Mouse (Mus musculus): ENCODE data around the gene Ciita. TPM values are rescaled to one million over a fixed set of nuclear protein-coding genes. Genes with fewer than 3 reads are reported as not detected.
A peak's percentile ranks its signal among the peaks of the same experiment; 100 is the strongest.

Ciita gene
- polyA plus RNA-seq, 1 experiment, result 31.5 TPM

DNA sequence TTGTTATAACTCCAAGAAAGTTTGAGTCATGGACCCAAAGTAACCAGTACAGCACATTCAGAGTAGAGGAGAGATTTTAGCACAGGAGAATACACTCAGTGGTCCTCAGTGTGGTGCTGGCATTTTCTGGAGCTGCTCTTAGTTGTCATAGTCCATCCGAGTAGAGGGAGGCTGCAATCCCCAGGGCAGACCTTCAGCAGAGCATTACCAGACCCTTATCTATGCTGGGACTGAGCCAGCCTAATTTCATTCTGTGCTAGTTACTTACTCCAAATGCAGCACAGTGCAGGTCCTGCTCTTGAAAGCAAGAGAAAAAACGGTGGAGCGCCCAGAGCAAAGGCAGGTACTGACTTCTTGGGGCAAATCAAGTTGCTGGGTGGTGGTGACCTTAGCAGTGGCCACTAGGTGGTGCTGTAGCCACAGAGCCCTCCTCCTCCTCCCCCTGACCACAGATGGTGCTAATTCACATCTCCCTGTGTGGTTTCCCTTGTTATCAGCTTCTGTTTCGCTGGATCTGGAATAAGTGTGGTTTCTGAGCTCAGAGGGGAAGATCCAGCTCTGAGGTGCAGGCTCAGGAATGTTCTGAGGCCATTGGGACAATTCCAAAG is 85.5 kb downstream of the Ciita start:
- TF ChIP-seq POLR2A (IDR thresholded peaks at IDR 0.05; ENCODE audit: control insufficient read depth, extremely low read depth, insufficient read depth, low read length, poor library complexity), result no peak
- peak; percentile 88 for TF ChIP-seq CTCF (IDR thresholded peaks at IDR 0.05; ENCODE audit: borderline replicate concordance, control insufficient read depth, extremely low read depth, insufficient read depth, low read length, poor library complexity)
- H3K27me3 ChIP-seq (ENCODE audit: control insufficient read depth, insufficient read depth, low read length), result no peaks in the 10 kb centered on the region
- peaks cover 14% of the 10 kb centered on the region for H3K4me1 ChIP-seq (replicated peaks; ENCODE audit: control insufficient read depth, insufficient read depth, low read length)
- peaks cover 12% of the 10 kb centered on the region; the same call in 1 of the 2 replicates for H3K36me3 ChIP-seq (ENCODE audit: control insufficient read depth, insufficient read depth, low read length)
- peak; percentile 78 for DNase-seq
- 42% methylated on average over 4 of the region's 4 CpGs for WGBS
- H3K4me3 ChIP-seq (ENCODE audit: control insufficient read depth, insufficient read depth, low read length), result no peak overlapping the region
- no peak overlapping the region for H3K27ac ChIP-seq (ENCODE audit: control insufficient read depth, insufficient read depth, low read length)

DNA sequence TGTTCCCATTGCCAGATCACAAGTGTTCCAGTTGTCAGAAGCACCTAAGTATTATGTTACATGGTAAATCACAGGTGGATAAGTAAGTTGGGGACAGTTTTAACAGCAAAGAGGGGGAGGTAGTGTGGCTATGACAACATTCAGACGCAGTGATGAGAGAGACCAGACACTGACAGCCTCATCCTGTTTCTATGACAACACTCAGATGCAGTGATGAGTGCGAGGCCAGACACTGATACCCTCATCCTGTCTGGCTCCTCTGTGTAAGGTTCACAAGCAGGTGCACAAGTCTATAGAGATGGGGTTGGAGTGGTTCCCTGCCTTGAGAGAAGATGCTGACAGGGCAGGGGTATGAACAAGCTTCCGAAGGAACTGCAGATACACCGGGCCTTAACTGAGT is 87.3 kb downstream of the Ciita start:
- over 99% methylated on average over 4 of the region's 4 CpGs for WGBS
- Histone ChIP-seq H3K27ac (ENCODE audit: control insufficient read depth, insufficient read depth, low read length) (no peak overlapping the region), H3K36me3 (ENCODE audit: control insufficient read depth, insufficient read depth, low read length) (peaks cover 6% of the 10 kb centered on the region; the same call in 1 of the 2 replicates), H3K4me1 (replicated peaks; ENCODE audit: control insufficient read depth, insufficient read depth, low read length) (peaks cover 15% of the 10 kb centered on the region), H3K4me3 (ENCODE audit: control insufficient read depth, insufficient read depth, low read length) (no peak overlapping the region), H3K27me3 (ENCODE audit: control insufficient read depth, insufficient read depth, low read length) (no peaks in the 10 kb centered on the region)
- DNase-seq, result no peak
- TF ChIP-seq POLR2A (IDR thresholded peaks at IDR 0.05; ENCODE audit: control insufficient read depth, extremely low read depth, insufficient read depth, low read length, poor library complexity) (no peak), CTCF (IDR thresholded peaks at IDR 0.05; ENCODE audit: borderline replicate concordance, control insufficient read depth, extremely low read depth, insufficient read depth, low read length, poor library complexity) (no peak)

DNA sequence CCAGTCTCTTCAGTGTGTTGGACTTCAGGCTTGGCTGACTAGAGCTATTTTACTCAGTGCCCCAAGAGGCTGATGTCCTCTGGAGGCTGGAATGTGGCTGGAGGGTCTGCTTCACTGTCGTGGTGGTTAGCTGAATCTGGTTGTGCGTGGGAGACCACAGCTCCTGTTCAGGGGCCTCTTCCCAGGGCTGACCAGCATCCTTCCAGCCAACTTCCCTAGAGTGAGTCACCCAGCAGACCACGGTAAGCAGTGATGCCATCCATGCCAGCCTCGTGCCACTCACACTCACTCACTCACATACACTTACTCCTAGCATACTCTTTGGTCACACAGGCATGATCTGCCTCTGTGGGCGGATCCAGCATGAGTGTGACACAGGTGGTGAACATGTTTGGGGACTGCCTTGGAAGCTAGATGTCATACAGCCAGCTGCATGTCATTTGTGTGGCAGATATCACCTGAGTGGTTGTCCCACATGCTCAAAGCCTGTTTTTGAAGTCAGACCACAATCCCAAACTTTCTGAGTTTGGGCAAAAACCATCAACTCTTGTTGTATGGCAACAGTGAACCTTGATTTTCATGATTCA is 90.0 kb downstream of the Ciita start:
- no peaks in the 10 kb centered on the region for H3K27me3 ChIP-seq (ENCODE audit: control insufficient read depth, insufficient read depth, low read length)
- peaks cover 17% of the 10 kb centered on the region for H3K36me3 ChIP-seq (ENCODE audit: control insufficient read depth, insufficient read depth, low read length)
- peaks cover 17% of the 10 kb centered on the region for H3K4me1 ChIP-seq (replicated peaks; ENCODE audit: control insufficient read depth, insufficient read depth, low read length)
- H3K4me3 ChIP-seq (ENCODE audit: control insufficient read depth, insufficient read depth, low read length), result no peak overlapping the region
- 55% methylated on average over 5 of the region's 5 CpGs for WGBS
- no peak overlapping the region for H3K27ac ChIP-seq (ENCODE audit: control insufficient read depth, insufficient read depth, low read length)
- TF ChIP-seq CTCF (IDR thresholded peaks at IDR 0.05; ENCODE audit: borderline replicate concordance, control insufficient read depth, extremely low read depth, insufficient read depth, low read length, poor library complexity), result no peak
- no peak for TF ChIP-seq POLR2A (IDR thresholded peaks at IDR 0.05; ENCODE audit: control insufficient read depth, extremely low read depth, insufficient read depth, low read length, poor library complexity)
- DNase-seq, result no peak

DNA sequence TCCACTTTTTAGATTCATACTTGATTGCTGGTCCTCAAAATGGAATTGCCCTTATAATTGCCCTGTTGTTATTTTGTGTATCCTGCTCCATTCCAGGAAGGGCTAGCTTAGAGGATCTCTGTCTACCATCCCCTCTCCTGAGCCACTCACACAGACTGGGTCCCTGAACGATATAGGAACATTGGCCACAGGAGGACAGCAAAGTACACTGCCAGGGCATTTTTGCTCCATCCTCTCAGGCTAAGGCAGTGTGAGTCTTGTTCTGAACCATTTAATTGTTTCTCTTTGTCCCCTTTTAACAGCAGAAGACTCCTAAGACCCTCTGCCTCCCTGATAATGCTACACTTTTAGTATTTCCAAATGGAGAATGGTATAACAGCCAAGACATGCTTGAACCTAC is 90.8 kb downstream of the Ciita start:
- H3K4me3 ChIP-seq (ENCODE audit: control insufficient read depth, insufficient read depth, low read length), result no peak overlapping the region
- peaks cover 17% of the 10 kb centered on the region for H3K36me3 ChIP-seq (ENCODE audit: control insufficient read depth, insufficient read depth, low read length)
- H3K27ac ChIP-seq (ENCODE audit: control insufficient read depth, insufficient read depth, low read length), result no peak overlapping the region
- peak; percentile 76 for DNase-seq
- 95% methylated on average over 1 of the region's 1 CpGs for WGBS
- TF ChIP-seq POLR2A (IDR thresholded peaks at IDR 0.05; ENCODE audit: control insufficient read depth, extremely low read depth, insufficient read depth, low read length, poor library complexity) (no peak), CTCF (IDR thresholded peaks at IDR 0.05; ENCODE audit: borderline replicate concordance, control insufficient read depth, extremely low read depth, insufficient read depth, low read length, poor library complexity) (no peak)
- H3K27me3 ChIP-seq (ENCODE audit: control insufficient read depth, insufficient read depth, low read length), result no peaks in the 10 kb centered on the region
- peaks cover 20% of the 10 kb centered on the region for H3K4me1 ChIP-seq (replicated peaks; ENCODE audit: control insufficient read depth, insufficient read depth, low read length)

DNA sequence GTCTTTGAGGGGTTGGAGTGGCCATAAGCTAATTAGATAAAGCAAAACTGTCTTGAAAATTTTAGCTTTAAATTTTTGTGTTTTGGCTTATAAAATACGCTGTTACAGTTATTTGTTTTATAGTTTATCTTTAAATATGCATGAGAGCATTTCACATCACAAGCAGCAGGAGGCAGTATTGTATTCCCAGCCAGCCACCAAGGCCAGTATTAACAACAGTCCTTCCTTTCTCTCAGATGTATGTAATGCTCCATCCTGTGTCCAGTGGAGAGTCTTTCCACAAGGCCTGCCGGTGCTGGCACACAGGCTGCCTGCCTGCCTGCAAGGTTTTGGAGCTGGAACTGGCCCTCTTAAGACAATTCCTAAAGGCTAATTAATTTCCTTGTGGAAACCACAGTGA is 92.0 kb downstream of the Ciita start:
- Histone ChIP-seq H3K4me1 (replicated peaks; ENCODE audit: control insufficient read depth, insufficient read depth, low read length) (peaks cover 29% of the 10 kb centered on the region), H3K27me3 (ENCODE audit: control insufficient read depth, insufficient read depth, low read length) (no peaks in the 10 kb centered on the region), H3K27ac (ENCODE audit: control insufficient read depth, insufficient read depth, low read length) (no peak overlapping the region), H3K4me3 (ENCODE audit: control insufficient read depth, insufficient read depth, low read length) (no peak overlapping the region), H3K36me3 (ENCODE audit: control insufficient read depth, insufficient read depth, low read length) (peaks cover 17% of the 10 kb centered on the region)
- DNase-seq, result peak; percentile 28
- WGBS, result 80% methylated on average over 2 of the region's 2 CpGs
- TF ChIP-seq CTCF (IDR thresholded peaks at IDR 0.05; ENCODE audit: borderline replicate concordance, control insufficient read depth, extremely low read depth, insufficient read depth, low read length, poor library complexity) (peak; percentile 38; the same call in 1 of the 2 replicates), POLR2A (IDR thresholded peaks at IDR 0.05; ENCODE audit: control insufficient read depth, extremely low read depth, insufficient read depth, low read length, poor library complexity) (no peak)

DNA sequence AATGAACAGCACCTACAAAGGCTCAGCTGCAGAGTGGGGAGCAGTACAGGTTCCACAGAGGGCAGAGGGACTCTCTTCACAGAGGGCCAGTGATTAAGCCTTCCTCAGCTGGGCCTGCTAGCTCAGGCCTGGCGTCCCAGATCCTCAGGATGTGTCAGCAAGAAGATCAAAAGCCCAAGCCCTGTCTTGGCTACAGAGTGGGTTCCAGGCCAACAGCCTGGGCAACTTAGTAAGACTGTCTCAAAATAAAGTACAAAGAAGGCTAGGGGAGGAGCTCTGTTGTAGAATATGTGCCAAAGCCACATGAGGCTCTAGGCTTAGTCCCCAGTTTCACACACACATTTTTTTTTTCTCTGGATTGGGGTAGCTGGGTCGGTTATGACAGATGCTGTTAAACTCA is 95.1 kb downstream of the Ciita start:
- TF ChIP-seq POLR2A (IDR thresholded peaks at IDR 0.05; ENCODE audit: control insufficient read depth, extremely low read depth, insufficient read depth, low read length, poor library complexity) (no peak), CTCF (IDR thresholded peaks at IDR 0.05; ENCODE audit: borderline replicate concordance, control insufficient read depth, extremely low read depth, insufficient read depth, low read length, poor library complexity) (no peak)
- H3K27ac ChIP-seq (ENCODE audit: control insufficient read depth, insufficient read depth, low read length), result peak overlapping the region; percentile 22; the same call in 1 of the 2 replicates
- DNase-seq, result no peak
- WGBS, result 39% methylated on average over 2 of the region's 2 CpGs
- peaks cover 17% of the 10 kb centered on the region for H3K36me3 ChIP-seq (ENCODE audit: control insufficient read depth, insufficient read depth, low read length)
- H3K4me3 ChIP-seq (ENCODE audit: control insufficient read depth, insufficient read depth, low read length), result no peak overlapping the region
- no peaks in the 10 kb centered on the region for H3K27me3 ChIP-seq (ENCODE audit: control insufficient read depth, insufficient read depth, low read length)
- peaks cover 32% of the 10 kb centered on the region for H3K4me1 ChIP-seq (replicated peaks; ENCODE audit: control insufficient read depth, insufficient read depth, low read length)
